Mouse (Mus musculus) hindbrain, embryonic 16.5 days (tissue): ENCODE results near the gene Abca2. TPM values are rescaled to one million over a fixed set of nuclear protein-coding genes. Genes with fewer than 3 reads are reported as not detected.

ENCODE experiments used
- microRNA-seq: library from miRNA; unstranded; fragments of <30 nt; microRNA quantifications from one replicate; pipeline ENCODE4, GENCODE M21; 2017
- polyA plus RNA-seq: library from polyadenylated mRNA; unstranded; fragments of >200 nt; fragmentation: Nextera tagmentation; extraction: Ambion mirVana; gene quantifications from 2 replicates; pipeline ENCODE4 v1.2.1, GENCODE M21; 2015

Gene Abca2
- polyA plus RNA-seq, 1 experiment from 2014 or later, result 13.5 TPM

Small RNA genes within 50 kb of the gene (microRNA-seq; reads per million reads assigned to microRNA genes)
- gene Mir3087, result 0.62 reads per million

Other genes with a start within 250 kb of the Abca2 start
- gene Nrarp, start 247.9 kb upstream of the Abca2 start, polyA plus RNA-seq, result 13.6 and 16.3 TPM in 2 replicates
- 2.1 and 2.3 TPM in 2 replicates for gene Tor4a, start 231.8 kb upstream of the Abca2 start, polyA plus RNA-seq
- gene Nelfb, start 217.2 kb upstream of the Abca2 start, polyA plus RNA-seq, result 105 and 112 TPM in 2 replicates
- gene Stpg3, start 214.1 kb upstream of the Abca2 start, polyA plus RNA-seq, result not detected in 2 replicates
- 0.39 and 1.0 TPM in 2 replicates for gene Fam166a, start 210.0 kb upstream of the Abca2 start, polyA plus RNA-seq
- gene Tubb4b, start 204.0 kb upstream of the Abca2 start, polyA plus RNA-seq, result 486 and 553 TPM in 2 replicates
- not detected in 2 replicates for gene Slc34a3, start 194.3 kb upstream of the Abca2 start, polyA plus RNA-seq
- gene Rnf224, start 191.9 kb upstream of the Abca2 start, polyA plus RNA-seq, result not detected in 2 replicates
- 166 and 207 TPM in 2 replicates for gene Rnf208, start 186.4 kb upstream of the Abca2 start, polyA plus RNA-seq
- gene Cysrt1, start 186.3 kb upstream of the Abca2 start, polyA plus RNA-seq, result 0.24 TPM in 1 of 2 replicates, not detected in the other
- gene AL732309.1, start 181.8 kb upstream of the Abca2 start, polyA plus RNA-seq, result 4.2 and 5.1 TPM in 2 replicates
- 15.8 and 16.6 TPM in 2 replicates for gene Tmem203, start 173.3 kb upstream of the Abca2 start, polyA plus RNA-seq
- 20.3 TPM in 2 replicates for gene Tprn, start 166.1 kb upstream of the Abca2 start, polyA plus RNA-seq
- gene Ssna1, start 156.3 kb upstream of the Abca2 start, polyA plus RNA-seq, result 181 and 183 TPM in 2 replicates
- gene Anapc2, start 156.2 kb upstream of the Abca2 start, polyA plus RNA-seq, result 137 and 147 TPM in 2 replicates
- not detected in 2 replicates for gene Tmem210, start 140.6 kb upstream of the Abca2 start, polyA plus RNA-seq
- 0.12 and 0.13 TPM in 2 replicates for gene Lrrc26, start 138.8 kb upstream of the Abca2 start, polyA plus RNA-seq
- gene Grin1, start 109.5 kb upstream of the Abca2 start, polyA plus RNA-seq, result 56.9 and 65.8 TPM in 2 replicates
- 41.6 and 48.3 TPM in 2 replicates for gene Man1b1, start 96.4 kb upstream of the Abca2 start, polyA plus RNA-seq
- gene Dpp7, start 72.3 kb upstream of the Abca2 start, polyA plus RNA-seq, result 26.4 and 27.8 TPM in 2 replicates
- gene Uap1l1, start 63.0 kb upstream of the Abca2 start, polyA plus RNA-seq, result 8.8 and 10.9 TPM in 2 replicates
- 15.7 and 17.2 TPM in 2 replicates for gene Sapcd2, start 56.4 kb upstream of the Abca2 start, polyA plus RNA-seq
- gene Entpd2, start 32.8 kb upstream of the Abca2 start, polyA plus RNA-seq, result 6.7 and 7.4 TPM in 2 replicates
- 481 and 505 TPM in 2 replicates for gene Npdc1, start 29.4 kb upstream of the Abca2 start, polyA plus RNA-seq
- 0.19 and 0.23 TPM in 2 replicates for gene Fut7, start 5.4 kb upstream of the Abca2 start, polyA plus RNA-seq
- gene Clic3, start 28.1 kb downstream of the Abca2 start, polyA plus RNA-seq, result 3.4 and 4.1 TPM in 2 replicates
- gene Paxx, start 32.4 kb downstream of the Abca2 start, polyA plus RNA-seq, result 117 and 134 TPM in 2 replicates
- gene Ptgds, start 41.3 kb downstream of the Abca2 start, polyA plus RNA-seq, result 904 and 1,173 TPM in 2 replicates
- gene Lcn12, start 65.2 kb downstream of the Abca2 start, polyA plus RNA-seq, result not detected in 2 replicates
- 136 and 153 TPM in 2 replicates for gene Fbxw5, start 72.0 kb downstream of the Abca2 start, polyA plus RNA-seq
- 6.1 and 6.6 TPM in 2 replicates for gene C8g, start 73.0 kb downstream of the Abca2 start, polyA plus RNA-seq
- 16.8 and 17.8 TPM in 2 replicates for gene Traf2, start 118.2 kb downstream of the Abca2 start, polyA plus RNA-seq
- gene Edf1, start 129.1 kb downstream of the Abca2 start, polyA plus RNA-seq, result 384 and 413 TPM in 2 replicates
- gene Mamdc4, start 146.1 kb downstream of the Abca2 start, polyA plus RNA-seq, result 1.8 and 3.7 TPM in 2 replicates
- gene Phpt1, start 146.5 kb downstream of the Abca2 start, polyA plus RNA-seq, result 164 and 178 TPM in 2 replicates
- gene Ajm1, start 153.1 kb downstream of the Abca2 start, polyA plus RNA-seq, result 12.0 and 15.1 TPM in 2 replicates
- 65.3 and 71.8 TPM in 2 replicates for gene Rabl6, start 179.8 kb downstream of the Abca2 start, polyA plus RNA-seq
- gene Ccdc183, start 189.0 kb downstream of the Abca2 start, polyA plus RNA-seq, result 0.13 and 0.34 TPM in 2 replicates
- gene Tmem141, start 193.3 kb downstream of the Abca2 start, polyA plus RNA-seq, result 54.6 and 66.8 TPM in 2 replicates
- gene Fcna, start 199.3 kb downstream of the Abca2 start, polyA plus RNA-seq, result 4.6 and 4.8 TPM in 2 replicates
- gene Lcn8, start 224.4 kb downstream of the Abca2 start, polyA plus RNA-seq, result not detected in 2 replicates
- gene Lcn5, start 229.2 kb downstream of the Abca2 start, polyA plus RNA-seq, result not detected in 2 replicates
- gene Lcn6, start 248.1 kb downstream of the Abca2 start, polyA plus RNA-seq, result not detected in 2 replicates